In the genomic region with DNA sequence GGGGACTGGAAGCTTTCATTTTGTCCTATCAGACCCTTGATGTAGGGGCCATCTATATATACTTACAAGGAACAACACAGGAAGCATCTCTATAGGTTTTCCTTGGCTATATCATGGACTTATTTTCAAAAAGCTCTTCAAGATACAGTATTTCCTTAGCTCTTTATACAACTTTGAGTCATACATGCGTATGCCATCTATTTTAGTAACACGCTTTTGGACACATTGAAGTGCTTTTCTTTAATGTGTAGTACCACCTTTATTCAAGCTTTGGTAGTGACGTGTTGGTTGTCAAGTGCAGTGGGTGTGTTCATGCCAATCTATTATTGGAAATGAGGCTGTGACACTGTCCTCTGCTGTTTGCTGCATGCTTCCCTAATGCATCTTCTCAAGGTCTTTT, we compare ENCODE assay signal across 14 mouse cellular contexts.
DNase-seq lines count a peak whose midpoint lies in the region.
"Had no signal": no experiment of that assay in that cellular context is flagged by ENCODE, and none has a peak within 500 bp of the region (broad histone marks: within the 10 kb centered on the region; RNA-seq: fewer than 3 reads in every experiment).

No protein-coding gene starts in this region.

- DNase-seq in heart, adult 11 months, result peak; percentile 17
- DNase-seq in heart, adult 9 months (ENCODE audit: low spot score in 2 of 2), result no peak
- peak; percentile 10 for DNase-seq in brain, adult 2 months (ENCODE audit: low read depth, low spot score)
- peak; percentile 31 for DNase-seq in telencephalon, adult 2 months (ENCODE audit: low read depth, low spot score)
- no peak for DNase-seq in layer of hippocampus, postnatal 14 days (ENCODE audit: low spot score in 2 of 2)
- DNase-seq: adrenal gland, adult 2 months; adrenal gland, postnatal 10 days; adrenal gland, postnatal 25 days; cerebellum, adult 11-12 months; cerebellum, adult 2 months; cerebellum, adult 9-10 months; cerebellum, postnatal 10 days; cerebellum, postnatal 25 days; forebrain, postnatal 0 days had no signal

Comparison
In these comparisons a context has a peak if more than half of its experiments do, and no peak if none do; other contexts are left out.
1. DNase-seq: peak in heart, adult 11 months (single experiment), brain, adult 2 months (single experiment) and telencephalon, adult 2 months (single experiment); none in heart, adult 9 months (0 of 2) and layer of hippocampus, postnatal 14 days (0 of 2).